Mouse (Mus musculus): ENCODE measurements at regions not wholly inside any gene's neighbourhood (a gene's known extent, or its start where the extent isn't known, plus 50 kb on each side); places are given as distances from the start of the nearest gene placed in this dataset.

DNA sequence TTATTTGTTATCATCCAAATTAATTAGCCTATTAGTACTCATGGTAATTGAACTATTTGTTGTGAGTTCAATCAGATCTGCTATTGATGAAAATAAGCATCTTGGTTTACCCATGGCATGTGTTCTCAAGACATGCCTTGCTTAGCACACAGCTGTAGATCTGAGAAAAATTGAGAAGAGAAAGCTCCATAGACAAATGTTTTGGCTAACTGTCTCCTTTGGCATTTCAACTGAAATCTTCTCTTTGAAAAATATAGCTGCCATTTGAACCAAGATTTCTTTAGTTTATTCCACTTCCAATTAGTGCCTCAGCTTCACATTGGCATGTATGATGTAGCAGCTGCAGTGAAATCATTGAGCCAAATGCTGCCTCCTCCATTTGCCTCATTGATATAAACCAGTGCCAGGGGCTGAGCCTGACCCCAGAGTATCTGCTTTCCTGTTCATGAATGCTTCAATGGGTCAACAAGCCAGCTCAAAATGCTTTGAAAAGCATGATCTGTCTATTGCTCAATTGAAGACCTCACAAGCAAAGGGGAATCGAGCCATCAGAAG lies 126.1 kb upstream of the Pter start:
- H3K27me3 ChIP-seq (ENCODE audit: control insufficient read depth, insufficient read depth, low read length): no peaks in the 10 kb centered on the region
- no peak for DNase-seq (ENCODE audit: low spot score)
- H3K9ac ChIP-seq (replicated peaks; ENCODE audit: low read depth, low read length): no peak overlapping the region
- H3K9me3 ChIP-seq (replicated peaks; ENCODE audit: control insufficient read depth, low read length): no peaks in the 10 kb centered on the region
- H3K36me3 ChIP-seq (replicated peaks; ENCODE audit: control insufficient read depth, insufficient read depth, low read length): no peaks in the 10 kb centered on the region
- 59% methylated on average over 1 of the region's 1 CpGs for WGBS
- H3K4me1 ChIP-seq (ENCODE audit: control insufficient read depth, insufficient read depth): no peaks in the 10 kb centered on the region
- H3K27ac ChIP-seq (ENCODE audit: low read depth): no peak overlapping the region
- no peak overlapping the region for H3K4me2 ChIP-seq (ENCODE audit: low read depth, low read length)
- TF ChIP-seq CTCF (IDR thresholded peaks at IDR 0.05; ENCODE audit: low read depth): no peak
- no peak for TF ChIP-seq EP300 (IDR thresholded peaks at IDR 0.05; ENCODE audit: low read depth)
- no peak overlapping the region for H3K4me3 ChIP-seq (ENCODE audit: low read depth, low read length)
- ATAC-seq (ENCODE audit: insufficient read depth, low read depth): no peak

DNA sequence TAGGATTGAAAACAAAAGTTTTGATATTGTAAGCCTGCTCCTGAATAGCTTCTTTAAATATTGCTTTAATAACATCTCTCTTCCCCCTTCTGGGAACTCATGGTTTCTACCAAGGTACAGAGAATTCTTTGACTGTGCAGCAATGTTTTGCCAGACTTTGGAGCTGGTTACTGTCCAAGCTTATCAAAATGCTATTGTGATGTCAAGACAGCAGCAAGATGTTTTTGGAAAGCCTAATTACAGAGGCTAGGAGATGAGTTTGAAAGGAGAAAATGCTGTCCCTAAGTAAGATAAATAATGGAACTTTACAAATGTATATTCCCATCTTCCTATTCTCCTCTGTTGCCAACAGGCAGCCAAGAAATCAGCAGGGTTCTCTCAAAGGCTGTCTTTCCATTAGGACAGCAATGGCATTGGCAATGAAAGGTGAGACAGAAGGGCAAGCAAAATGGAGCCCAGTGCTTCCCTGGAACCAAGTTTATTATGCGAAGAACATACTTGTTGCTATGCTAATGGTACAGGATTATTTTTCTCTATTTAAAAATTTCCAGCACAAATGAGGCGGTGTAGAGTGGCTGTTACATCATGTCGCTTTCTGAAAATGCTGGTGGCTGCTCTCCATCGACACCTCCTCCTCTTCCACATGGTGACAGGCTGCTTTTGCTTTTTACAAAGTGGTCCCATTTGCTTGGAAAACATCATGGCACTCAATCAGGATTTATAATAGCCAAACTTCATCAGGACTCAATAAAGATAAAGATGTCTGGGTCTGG lies 124.5 kb upstream of the Pter start:
- Histone ChIP-seq H3K9me3 (replicated peaks; ENCODE audit: control insufficient read depth, low read length) (no peaks in the 10 kb centered on the region), H3K27ac (ENCODE audit: low read depth) (no peak overlapping the region), H3K4me3 (ENCODE audit: low read depth, low read length) (no peak overlapping the region), H3K36me3 (replicated peaks; ENCODE audit: control insufficient read depth, insufficient read depth, low read length) (no peaks in the 10 kb centered on the region), H3K27me3 (ENCODE audit: control insufficient read depth, insufficient read depth, low read length) (no peaks in the 10 kb centered on the region), H3K4me1 (ENCODE audit: control insufficient read depth, insufficient read depth) (no peaks in the 10 kb centered on the region), H3K9ac (replicated peaks; ENCODE audit: low read depth, low read length) (no peak overlapping the region), H3K4me2 (ENCODE audit: low read depth, low read length) (no peak overlapping the region)
- ATAC-seq (ENCODE audit: insufficient read depth, low read depth) (no peak), DNase-seq (ENCODE audit: low spot score) (no peak)
- TF ChIP-seq EP300 (IDR thresholded peaks at IDR 0.05; ENCODE audit: low read depth): no peak
- no peak for TF ChIP-seq CTCF (IDR thresholded peaks at IDR 0.05; ENCODE audit: low read depth)
- WGBS: 70% methylated on average over 4 of the region's 4 CpGs

DNA sequence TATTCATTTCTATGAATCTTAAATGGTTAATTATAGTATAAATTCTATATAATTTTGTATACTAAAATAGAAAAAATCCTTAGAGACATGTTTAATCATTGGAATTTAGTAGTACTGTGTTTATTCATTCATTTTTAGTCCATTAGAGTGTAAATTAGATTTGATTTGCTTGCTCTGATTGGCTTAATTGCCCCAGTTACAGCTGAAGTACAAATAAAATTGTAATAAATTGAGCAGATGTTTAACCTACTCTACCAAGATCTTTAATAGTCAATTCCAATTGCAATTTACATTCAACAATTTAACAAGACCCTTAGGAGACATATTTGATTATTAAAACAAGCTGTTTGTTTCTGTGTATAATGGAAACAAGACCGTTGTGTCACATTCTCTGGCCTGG lies 121.2 kb upstream of the Pter start:
- Histone ChIP-seq H3K4me2 (ENCODE audit: low read depth, low read length) (no peak overlapping the region), H3K9me3 (replicated peaks; ENCODE audit: control insufficient read depth, low read length) (no peaks in the 10 kb centered on the region), H3K4me3 (ENCODE audit: low read depth, low read length) (no peak overlapping the region)

DNA sequence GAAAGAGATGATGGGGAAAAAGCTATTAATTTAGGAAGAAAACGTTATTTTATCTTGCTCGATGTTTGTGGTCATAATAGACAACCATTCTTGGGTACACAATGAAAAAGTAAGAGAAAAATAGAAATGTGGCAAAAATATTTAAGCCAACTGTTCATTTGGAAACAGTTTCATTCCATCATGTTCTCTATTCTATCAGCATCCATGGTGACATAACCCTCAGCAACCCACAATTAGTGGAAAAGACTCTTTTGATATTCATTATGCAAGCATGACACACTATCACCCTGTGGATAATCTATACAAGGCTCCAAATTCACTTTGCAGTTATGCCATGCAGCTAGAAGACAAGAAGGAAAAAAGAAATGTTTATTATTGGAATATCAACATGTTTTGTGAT lies 118.7 kb upstream of the Pter start:
- TF ChIP-seq CTCF (IDR thresholded peaks at IDR 0.05; ENCODE audit: low read depth): no peak
- TF ChIP-seq EP300 (IDR thresholded peaks at IDR 0.05; ENCODE audit: low read depth): no peak
- no peak overlapping the region for H3K4me2 ChIP-seq (ENCODE audit: low read depth, low read length)
- H3K27me3 ChIP-seq (ENCODE audit: control insufficient read depth, insufficient read depth, low read length): no peaks in the 10 kb centered on the region
- no peak for DNase-seq (ENCODE audit: low spot score)
- H3K36me3 ChIP-seq (replicated peaks; ENCODE audit: control insufficient read depth, insufficient read depth, low read length): no peaks in the 10 kb centered on the region
- ATAC-seq (ENCODE audit: insufficient read depth, low read depth): no peak
- H3K9ac ChIP-seq (replicated peaks; ENCODE audit: low read depth, low read length): no peak overlapping the region
- 52% methylated on average over 2 of the region's 2 CpGs for WGBS
- no peaks in the 10 kb centered on the region for H3K4me1 ChIP-seq (ENCODE audit: control insufficient read depth, insufficient read depth)
- no peaks in the 10 kb centered on the region for H3K9me3 ChIP-seq (replicated peaks; ENCODE audit: control insufficient read depth, low read length)
- H3K4me3 ChIP-seq (ENCODE audit: low read depth, low read length): no peak overlapping the region
- H3K27ac ChIP-seq (ENCODE audit: low read depth): no peak overlapping the region

More for the DNA sequence above, 121.2 kb upstream of the Pter start:
- H3K4me1 ChIP-seq (ENCODE audit: control insufficient read depth, insufficient read depth): no peaks in the 10 kb centered on the region
- TF ChIP-seq CTCF (IDR thresholded peaks at IDR 0.05; ENCODE audit: low read depth) (no peak), EP300 (IDR thresholded peaks at IDR 0.05; ENCODE audit: low read depth) (no peak)
- no peaks in the 10 kb centered on the region for H3K36me3 ChIP-seq (replicated peaks; ENCODE audit: control insufficient read depth, insufficient read depth, low read length)
- H3K9ac ChIP-seq (replicated peaks; ENCODE audit: low read depth, low read length): no peak overlapping the region
- no peak overlapping the region for H3K27ac ChIP-seq (ENCODE audit: low read depth)
- DNase-seq (ENCODE audit: low spot score): no peak
- ATAC-seq (ENCODE audit: insufficient read depth, low read depth): no peak
- 80% methylated on average over 1 of the region's 1 CpGs for WGBS
- no peaks in the 10 kb centered on the region for H3K27me3 ChIP-seq (ENCODE audit: control insufficient read depth, insufficient read depth, low read length)

DNA sequence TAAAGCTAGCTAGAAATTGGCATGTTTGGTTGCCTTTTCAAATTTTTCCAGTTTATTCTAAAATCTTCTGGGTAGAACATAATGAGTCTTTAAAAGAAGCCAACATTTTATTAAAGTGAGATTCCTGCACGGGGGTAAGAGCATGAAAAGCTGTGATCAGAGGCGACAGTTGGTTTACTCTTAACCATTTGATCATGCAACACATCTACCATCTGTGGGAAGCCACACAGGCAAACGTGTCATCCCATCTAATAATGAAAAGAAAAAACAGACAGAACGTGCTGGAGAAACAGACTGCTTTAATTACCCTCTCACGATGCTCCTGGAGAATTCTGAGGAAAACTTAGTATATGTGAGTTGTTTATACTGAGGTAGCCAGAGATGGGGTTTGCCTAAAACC lies 115.4 kb upstream of the Pter start:
- no peaks in the 10 kb centered on the region for H3K27me3 ChIP-seq (ENCODE audit: control insufficient read depth, insufficient read depth, low read length)
- no peaks in the 10 kb centered on the region for H3K4me1 ChIP-seq (ENCODE audit: control insufficient read depth, insufficient read depth)
- H3K4me3 ChIP-seq (ENCODE audit: low read depth, low read length): no peak overlapping the region
- no peaks in the 10 kb centered on the region for H3K36me3 ChIP-seq (replicated peaks; ENCODE audit: control insufficient read depth, insufficient read depth, low read length)
- no peak overlapping the region for H3K27ac ChIP-seq (ENCODE audit: low read depth)
- DNase-seq (ENCODE audit: low spot score) (no peak), ATAC-seq (ENCODE audit: insufficient read depth, low read depth) (no peak)
- H3K9me3 ChIP-seq (replicated peaks; ENCODE audit: control insufficient read depth, low read length): no peaks in the 10 kb centered on the region
- no peak overlapping the region for H3K4me2 ChIP-seq (ENCODE audit: low read depth, low read length)
- TF ChIP-seq CTCF (IDR thresholded peaks at IDR 0.05; ENCODE audit: low read depth) (no peak), EP300 (IDR thresholded peaks at IDR 0.05; ENCODE audit: low read depth) (no peak)
- H3K9ac ChIP-seq (replicated peaks; ENCODE audit: low read depth, low read length): no peak overlapping the region
- WGBS: 68% methylated on average over 5 of the region's 5 CpGs

DNA sequence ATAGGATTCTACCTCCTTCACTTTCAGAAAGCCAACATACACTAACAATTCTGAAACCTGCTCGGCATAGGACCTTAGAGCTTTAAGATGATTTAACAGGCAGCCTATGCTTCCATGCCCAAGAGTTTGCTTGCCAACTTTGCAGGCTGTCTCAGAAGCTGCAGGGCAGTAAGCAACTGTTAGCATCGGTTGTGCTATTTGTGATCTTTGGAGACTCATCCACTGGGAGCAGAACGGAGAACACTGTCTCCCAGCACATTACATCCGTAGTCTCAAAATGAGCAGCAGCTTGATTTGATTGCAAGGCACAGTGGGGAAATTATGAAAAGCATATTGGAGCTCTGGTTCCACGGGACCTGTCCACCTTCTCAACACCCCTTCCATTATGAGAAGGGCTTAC lies 108.5 kb upstream of the Pter start:
- Histone ChIP-seq H3K36me3 (replicated peaks; ENCODE audit: control insufficient read depth, insufficient read depth, low read length) (no peaks in the 10 kb centered on the region), H3K4me3 (ENCODE audit: low read depth, low read length) (no peak overlapping the region), H3K9ac (replicated peaks; ENCODE audit: low read depth, low read length) (no peak overlapping the region), H3K4me2 (ENCODE audit: low read depth, low read length) (no peak overlapping the region), H3K27ac (ENCODE audit: low read depth) (no peak overlapping the region), H3K4me1 (ENCODE audit: control insufficient read depth, insufficient read depth) (no peaks in the 10 kb centered on the region), H3K9me3 (replicated peaks; ENCODE audit: control insufficient read depth, low read length) (no peaks in the 10 kb centered on the region), H3K27me3 (ENCODE audit: control insufficient read depth, insufficient read depth, low read length) (no peaks in the 10 kb centered on the region)
- DNase-seq (ENCODE audit: low spot score) (no peak), ATAC-seq (ENCODE audit: insufficient read depth, low read depth) (no peak)
- TF ChIP-seq CTCF (IDR thresholded peaks at IDR 0.05; ENCODE audit: low read depth) (no peak), EP300 (IDR thresholded peaks at IDR 0.05; ENCODE audit: low read depth) (no peak)
- 63% methylated on average over 5 of the region's 5 CpGs for WGBS

All from heart, postnatal 0 days (tissue).